Mouse (Mus musculus): Measurements from ENCODE around the gene Egr4. TPM values are rescaled to one million over a fixed set of nuclear protein-coding genes. Genes with fewer than 3 reads are reported as not detected.

The Egr4 gene
- polyA plus RNA-seq (2016; fragmentation: Nextera tagmentation; extraction: Ambion mirVana), result not detected in 2 replicates

DNA sequence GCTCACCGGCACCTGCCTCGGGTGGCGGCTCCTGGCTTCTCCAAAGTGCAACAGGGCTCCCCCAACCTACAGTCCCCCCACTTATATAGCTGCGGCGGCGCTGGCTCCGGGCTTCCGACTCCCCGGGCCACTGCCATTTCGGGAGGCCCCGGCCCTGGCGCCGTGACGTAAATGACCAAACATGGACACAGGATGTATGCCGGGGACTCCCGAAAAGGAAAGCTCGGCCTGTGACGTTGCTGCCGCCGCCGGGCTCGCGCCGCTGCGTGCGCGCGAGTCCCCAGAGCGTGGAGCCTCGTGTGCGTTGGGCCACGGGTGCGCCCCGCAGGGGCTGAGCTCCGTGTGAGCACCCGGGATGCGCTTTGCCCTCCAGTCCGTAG, at the start of gene Egr4:
TSS of gene Egr4 (minus strand) at position 59 of the 380 bp plus-strand sequence.
- Histone ChIP-seq H3K4me3 (peak within 1 kb of the TSS; percentile 56), H3K36me3 (no peaks in the 10 kb centered on the region), H3K9me3 (no peaks in the 10 kb centered on the region), H3K4me1 (replicated peaks) (peaks cover 33% of the 10 kb centered on the region), H3K27me3 (ENCODE audit: insufficient read depth, poor library complexity, severe bottlenecking) (peaks cover 83% of the 10 kb centered on the region), H3K27ac (no peak within 1 kb of the TSS; the same call in 1 of the 2 replicates)
- WGBS, result under 1% methylated on average over 38 of the region's 38 CpGs
- DNase-seq (ENCODE audit: low spot score), result peak; percentile 63

DNA sequence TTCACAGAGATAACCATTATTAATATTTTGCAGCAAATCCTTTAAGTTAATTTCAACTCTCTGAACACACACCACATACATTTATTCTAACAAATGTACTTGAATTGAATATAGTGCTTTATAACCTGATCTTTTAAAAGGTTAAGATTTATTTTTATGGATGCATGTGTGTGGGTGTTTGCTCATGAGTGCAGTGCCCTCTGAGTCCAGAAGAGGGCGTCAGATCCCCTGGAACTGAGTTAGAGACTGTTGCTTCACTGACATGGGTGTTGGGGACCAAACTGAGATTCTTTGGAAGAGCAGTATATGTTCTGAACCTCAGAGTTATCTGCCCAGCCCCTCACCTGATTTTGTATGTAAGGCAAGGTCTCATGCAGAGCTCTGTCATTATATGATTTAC, 49.0 kb upstream of the Egr4 start:
- no peaks in the 10 kb centered on the region for H3K36me3 ChIP-seq
- H3K27ac ChIP-seq, result no peak overlapping the region
- DNase-seq (ENCODE audit: low spot score), result no peak
- H3K27me3 ChIP-seq (ENCODE audit: insufficient read depth, poor library complexity, severe bottlenecking), result no peaks in the 10 kb centered on the region
- no peaks in the 10 kb centered on the region for H3K9me3 ChIP-seq
- WGBS, result 32% methylated on average over 1 of the region's 1 CpGs
- H3K4me3 ChIP-seq, result no peak overlapping the region
- no peaks in the 10 kb centered on the region for H3K4me1 ChIP-seq (replicated peaks)

DNA sequence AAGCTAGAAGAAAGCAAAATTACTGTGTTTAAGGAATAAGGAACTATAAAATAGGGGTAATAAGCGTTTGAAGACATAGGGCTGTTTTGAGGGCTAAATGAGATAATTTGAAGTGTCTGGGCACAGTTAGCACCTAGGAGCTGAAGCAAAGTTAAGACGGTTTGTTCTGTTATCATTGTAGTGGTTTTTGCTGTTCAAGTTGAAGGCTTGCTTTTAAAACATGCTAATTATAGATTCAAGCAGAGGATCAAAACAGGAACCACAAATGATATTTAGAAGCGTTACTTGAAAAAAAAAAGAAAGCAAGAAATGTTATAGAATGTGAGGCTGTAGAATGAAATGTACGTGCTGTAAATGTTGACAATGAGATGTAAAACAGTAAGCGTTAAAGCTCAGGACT, 34.3 kb upstream of the Egr4 start:
- H3K36me3 ChIP-seq, result no peaks in the 10 kb centered on the region
- H3K9me3 ChIP-seq, result no peaks in the 10 kb centered on the region
- no peak overlapping the region for H3K4me3 ChIP-seq
- H3K27ac ChIP-seq, result no peak overlapping the region
- H3K27me3 ChIP-seq (ENCODE audit: insufficient read depth, poor library complexity, severe bottlenecking), result no peaks in the 10 kb centered on the region
- DNase-seq (ENCODE audit: low spot score), result no peak
- 92% methylated on average over 5 of the region's 5 CpGs for WGBS
- H3K4me1 ChIP-seq (replicated peaks), result no peaks in the 10 kb centered on the region

- no peaks in the 10 kb centered on the region for H3K36me3 ChIP-seq
- no peak overlapping the region for H3K4me3 ChIP-seq
- 71% methylated on average over 13 of the region's 13 CpGs for WGBS
- no peaks in the 10 kb centered on the region for H3K4me1 ChIP-seq (replicated peaks)
- no peaks in the 10 kb centered on the region for H3K9me3 ChIP-seq
- no peak overlapping the region for H3K27ac ChIP-seq
- H3K27me3 ChIP-seq (ENCODE audit: insufficient read depth, poor library complexity, severe bottlenecking), result no peaks in the 10 kb centered on the region
- DNase-seq (ENCODE audit: low spot score), result no peak
Observed at GRCm38 (mm10) chr6:85544251-85544881, 31.0 kb upstream of the Egr4 start.

DNA sequence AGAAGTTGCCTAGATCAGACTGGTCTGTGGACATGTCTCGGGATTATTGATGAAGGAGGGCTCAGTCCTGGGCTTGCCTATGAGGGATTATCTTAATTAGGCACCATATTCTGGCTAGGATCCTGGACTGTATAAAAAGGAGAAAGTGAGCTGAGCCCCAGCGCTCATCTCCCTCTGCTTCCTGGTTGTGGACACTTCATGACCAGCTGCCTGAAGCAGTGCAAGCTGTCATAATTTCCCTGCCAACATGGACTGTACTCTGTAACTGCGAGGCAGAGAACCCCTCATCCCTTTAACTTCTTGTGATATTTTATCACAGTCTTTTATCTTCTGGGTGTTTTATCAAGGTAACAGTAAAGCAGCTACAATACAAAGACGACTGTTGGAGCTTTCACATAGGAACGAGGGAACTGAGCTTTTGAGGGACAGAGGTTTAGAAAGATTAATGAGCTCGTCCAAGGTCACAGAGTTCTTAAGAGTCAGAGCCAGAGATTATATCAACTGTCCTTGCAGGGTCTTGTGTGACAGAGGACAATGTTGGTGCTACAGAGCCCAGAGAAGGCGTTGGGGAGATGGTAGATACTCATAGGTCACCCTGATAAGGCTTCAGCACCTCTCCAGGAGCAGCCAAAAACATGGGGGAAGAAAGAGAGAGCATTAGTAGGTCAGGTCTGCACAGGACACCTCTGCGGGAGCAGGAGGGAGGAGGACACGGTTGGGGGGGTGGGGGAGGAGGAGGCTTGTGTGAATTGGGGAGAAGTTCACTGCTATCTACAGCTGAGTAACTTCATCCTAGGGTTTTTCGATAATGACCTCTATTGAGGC, 30.2 kb upstream of the Egr4 start:
- no peak overlapping the region for H3K27ac ChIP-seq
- H3K4me3 ChIP-seq, result no peak overlapping the region
- H3K36me3 ChIP-seq, result no peaks in the 10 kb centered on the region
- no peaks in the 10 kb centered on the region for H3K27me3 ChIP-seq (ENCODE audit: insufficient read depth, poor library complexity, severe bottlenecking)
- no peaks in the 10 kb centered on the region for H3K4me1 ChIP-seq (replicated peaks)
- no peaks in the 10 kb centered on the region for H3K9me3 ChIP-seq
- 82% methylated on average over 10 of the region's 10 CpGs for WGBS
- no peak for DNase-seq (ENCODE audit: low spot score)

GRCm38 (mm10) chr6:85522825-85523224, 9.4 kb upstream of the Egr4 start:
- peaks cover 9% of the 10 kb centered on the region for H3K4me1 ChIP-seq (replicated peaks)
- no peak overlapping the region for H3K27ac ChIP-seq
- H3K4me3 ChIP-seq, result no peak overlapping the region
- no peaks in the 10 kb centered on the region for H3K9me3 ChIP-seq
- no peaks in the 10 kb centered on the region for H3K27me3 ChIP-seq (ENCODE audit: insufficient read depth, poor library complexity, severe bottlenecking)
- WGBS, result 70% methylated on average over 2 of the region's 2 CpGs
- H3K36me3 ChIP-seq, result no peaks in the 10 kb centered on the region
- DNase-seq (ENCODE audit: low spot score), result no peak

- DNase-seq (ENCODE audit: low spot score), result no peak
- Histone ChIP-seq H3K36me3 (no peaks in the 10 kb centered on the region), H3K4me1 (replicated peaks) (peaks cover 9% of the 10 kb centered on the region), H3K27ac (no peak overlapping the region), H3K4me3 (no peak overlapping the region), H3K27me3 (ENCODE audit: insufficient read depth, poor library complexity, severe bottlenecking) (no peaks in the 10 kb centered on the region; the same call in 1 of the 2 replicates), H3K9me3 (no peaks in the 10 kb centered on the region)
- WGBS, result 91% methylated on average over 5 of the region's 5 CpGs
Observed at GRCm38 (mm10) chr6:85522026-85522425, 8.6 kb upstream of the Egr4 start.

DNA sequence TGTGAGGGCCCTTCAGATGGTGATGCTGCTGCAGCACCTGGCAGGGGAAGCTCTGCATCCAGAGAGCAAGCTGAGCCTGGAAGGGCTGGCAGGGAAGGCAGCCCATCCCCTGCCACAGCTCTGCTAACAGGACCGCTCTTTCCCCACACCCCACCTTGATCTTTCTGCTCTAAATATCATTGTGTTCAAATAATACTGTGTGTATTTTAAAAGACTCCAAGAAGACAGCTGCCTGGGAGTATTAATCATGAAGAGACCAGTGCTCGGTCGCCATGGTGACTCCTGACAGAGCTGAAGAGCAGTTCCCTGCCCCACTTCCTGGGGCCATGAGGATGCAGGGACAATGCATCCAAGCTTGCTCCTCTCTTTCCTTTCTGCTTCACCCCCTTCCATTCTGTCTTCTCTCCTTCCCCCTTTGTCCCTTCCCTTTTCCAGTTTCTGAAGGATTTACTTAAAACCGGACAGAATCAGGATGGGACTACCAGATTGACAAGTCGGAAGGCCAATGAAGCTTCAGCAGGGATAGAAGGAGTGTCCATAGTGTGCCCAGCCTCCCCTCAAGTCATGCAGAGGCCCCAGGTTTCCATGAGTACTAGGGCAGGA, 4.8 kb upstream of the Egr4 start:
- Histone ChIP-seq H3K27ac (no peak overlapping the region), H3K9me3 (no peaks in the 10 kb centered on the region), H3K4me1 (replicated peaks) (peaks cover 15% of the 10 kb centered on the region), H3K27me3 (ENCODE audit: insufficient read depth, poor library complexity, severe bottlenecking) (peaks cover 36% of the 10 kb centered on the region), H3K36me3 (no peaks in the 10 kb centered on the region), H3K4me3 (no peak overlapping the region)
- WGBS, result 50% methylated on average over 5 of the region's 5 CpGs
- DNase-seq (ENCODE audit: low spot score), result peak; percentile 11

DNA sequence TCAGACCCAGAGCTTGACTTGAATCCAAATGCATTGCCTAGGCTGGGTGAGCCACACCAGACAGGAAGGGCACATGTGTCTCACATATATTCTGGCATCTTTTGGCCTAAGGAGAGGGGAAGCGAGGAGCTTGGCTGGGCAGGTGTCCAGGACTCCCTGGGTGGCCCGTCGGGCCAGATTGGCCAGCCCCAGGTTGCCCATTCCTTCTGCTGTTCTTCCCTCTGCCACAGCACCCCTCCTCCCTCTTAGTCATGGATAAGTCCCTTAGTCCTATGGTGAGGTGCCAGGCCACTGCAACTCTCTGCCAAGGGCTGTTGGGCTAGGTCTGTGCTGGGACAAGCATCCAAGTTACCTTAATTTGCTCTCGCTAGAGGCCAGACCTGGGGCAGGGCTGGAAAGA, 2.6 kb upstream of the Egr4 start:
- 81% methylated on average over 4 of the region's 4 CpGs for WGBS
- Histone ChIP-seq H3K27ac (no peak overlapping the region), H3K36me3 (no peaks in the 10 kb centered on the region), H3K4me1 (replicated peaks) (peaks cover 36% of the 10 kb centered on the region), H3K9me3 (no peaks in the 10 kb centered on the region), H3K27me3 (ENCODE audit: insufficient read depth, poor library complexity, severe bottlenecking) (peaks cover 59% of the 10 kb centered on the region), H3K4me3 (no peak overlapping the region)
- no peak for DNase-seq (ENCODE audit: low spot score)

GRCm38 (mm10) chr6:85512577-85513530, 535 bp downstream of the Egr4 start:
- peak; percentile 39 for DNase-seq (ENCODE audit: low spot score)
- Histone ChIP-seq H3K9me3 (no peaks in the 10 kb centered on the region), H3K27me3 (ENCODE audit: insufficient read depth, poor library complexity, severe bottlenecking) (peaks cover 90% of the 10 kb centered on the region), H3K4me3 (peak overlapping the region; percentile 56), H3K36me3 (no peaks in the 10 kb centered on the region), H3K4me1 (replicated peaks) (peaks cover 27% of the 10 kb centered on the region), H3K27ac (no peak overlapping the region; the same call in 1 of the 2 replicates)
- 1% methylated on average over 90 of the region's 90 CpGs for WGBS

DNA sequence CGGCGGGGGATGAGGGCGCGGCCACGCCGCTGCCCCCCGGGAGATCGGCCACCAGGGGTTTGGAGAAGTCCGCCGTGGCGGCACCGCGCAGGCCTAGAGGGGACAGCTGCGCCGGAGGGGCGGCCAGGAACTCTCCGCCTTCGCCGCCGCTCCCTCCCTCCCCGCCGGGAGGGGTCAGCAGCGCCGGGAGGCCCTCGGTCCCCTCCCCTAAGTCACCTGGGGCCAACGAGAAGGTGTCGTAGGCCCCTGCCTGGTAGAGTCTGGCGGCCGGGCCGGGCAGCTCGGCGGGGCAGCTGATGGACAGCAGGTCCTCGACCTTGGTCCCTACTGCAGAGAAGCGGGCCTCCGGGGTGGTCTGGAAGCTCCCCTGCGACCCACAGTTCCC, 1.3 kb downstream of the Egr4 start:
- Histone ChIP-seq H3K4me1 (replicated peaks) (peaks cover 27% of the 10 kb centered on the region), H3K4me3 (peak overlapping the region; percentile 56), H3K9me3 (no peaks in the 10 kb centered on the region), H3K36me3 (no peaks in the 10 kb centered on the region), H3K27ac (no peak overlapping the region), H3K27me3 (ENCODE audit: insufficient read depth, poor library complexity, severe bottlenecking) (peaks cover 91% of the 10 kb centered on the region)
- no peak for DNase-seq (ENCODE audit: low spot score)
- under 1% methylated on average over 36 of the region's 36 CpGs for WGBS

DNA sequence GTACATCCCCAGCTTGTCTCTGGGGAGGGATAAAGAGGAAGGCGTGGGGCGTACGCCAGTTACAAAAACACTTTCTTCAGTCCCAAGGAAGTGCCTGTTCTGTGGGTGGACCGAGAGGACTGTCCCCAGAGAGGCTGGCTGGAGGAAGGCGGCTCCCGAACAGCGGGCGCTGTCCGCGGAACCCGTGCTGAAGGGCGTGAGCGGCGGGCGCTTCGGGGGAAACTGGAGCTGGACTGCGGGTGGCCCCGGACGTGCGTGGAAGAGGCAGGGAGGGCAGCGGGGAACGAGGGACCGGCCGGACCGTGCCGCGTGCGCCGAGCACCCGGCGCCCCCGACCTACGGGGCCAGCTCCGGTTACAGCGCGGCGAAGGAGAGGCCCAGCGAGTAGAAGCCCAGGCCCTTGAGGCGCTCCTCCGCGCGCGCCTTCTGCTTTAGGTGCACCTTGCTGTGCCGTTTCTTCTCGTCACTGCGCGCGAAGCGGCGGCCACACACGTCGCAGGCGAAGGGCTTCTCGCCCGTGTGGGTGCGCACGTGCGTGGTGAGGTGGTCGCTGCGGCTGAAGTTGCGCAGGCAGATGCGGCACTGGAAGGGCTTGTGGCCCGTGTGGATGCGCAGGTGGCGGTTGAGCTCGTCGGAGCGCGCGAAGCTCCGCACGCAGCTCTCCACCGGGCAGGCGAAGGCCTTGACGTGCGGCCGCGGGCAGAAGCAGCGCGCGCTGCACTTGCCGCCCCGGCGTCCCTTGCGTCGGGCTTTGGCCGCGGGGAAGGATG, 1.9 kb downstream of the Egr4 start:
- H3K4me1 ChIP-seq (replicated peaks), result peaks cover 27% of the 10 kb centered on the region
- WGBS, result under 1% methylated on average over 88 of the region's 88 CpGs
- H3K27ac ChIP-seq, result no peak overlapping the region
- H3K36me3 ChIP-seq, result no peaks in the 10 kb centered on the region
- no peaks in the 10 kb centered on the region for H3K9me3 ChIP-seq
- peak; percentile 59 for DNase-seq (ENCODE audit: low spot score)
- H3K4me3 ChIP-seq, result peak overlapping the region; percentile 56
- H3K27me3 ChIP-seq (ENCODE audit: insufficient read depth, poor library complexity, severe bottlenecking), result peaks cover 92% of the 10 kb centered on the region

All from hindbrain, embryonic 10.5 days (tissue).